Comparison of ENCODE assay signal across 20 mouse cellular contexts in the genomic region with DNA sequence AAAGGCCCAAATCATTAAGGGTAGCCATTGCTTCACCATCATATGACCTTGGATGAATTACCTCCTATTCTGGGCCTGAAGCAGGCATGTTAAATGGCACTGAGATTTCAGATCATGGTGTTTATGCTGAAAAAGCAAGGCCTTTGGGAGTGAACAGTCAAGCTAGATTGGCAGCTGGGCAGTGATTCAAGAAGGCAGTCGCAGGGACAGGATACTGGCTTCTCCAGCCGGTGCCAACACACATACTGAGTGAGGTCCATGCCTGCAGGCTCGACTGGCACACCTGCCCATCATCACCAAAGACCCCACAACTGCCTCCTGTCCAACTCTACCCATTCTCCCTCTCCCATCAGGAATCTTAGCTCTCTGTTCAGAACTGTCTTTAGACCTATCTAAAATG. TPM values are rescaled to one million over a fixed set of nuclear protein-coding genes. Genes with fewer than 3 reads are reported as not detected.
DNase-seq lines count a peak whose midpoint lies in the region; ATAC-seq and TF ChIP-seq lines count a peak whose summit lies in the region.
"Had no signal": no experiment of that assay in that cellular context is flagged by ENCODE, and none has a peak within 500 bp of the region (broad histone marks: within the 10 kb centered on the region; RNA-seq: fewer than 3 reads in every experiment).

No protein-coding gene starts in this region.

- no peak overlapping the region for H3K9ac ChIP-seq in hindbrain, embryonic 16.5 days (ENCODE audit: low read depth, low read length)
- no peak overlapping the region for H3K9ac ChIP-seq in hindbrain, embryonic 12.5 days
- H3K9ac ChIP-seq in midbrain, postnatal 0 days (replicated peaks; ENCODE audit: low read length, poor library complexity, severe bottlenecking), result no peak overlapping the region
- no peak overlapping the region for H3K9ac ChIP-seq in midbrain, embryonic 14.5 days (replicated peaks; ENCODE audit: low read length)
- H3K9ac ChIP-seq: embryonic facial prominence, embryonic 13.5 days; forebrain, embryonic 12.5 days; heart, embryonic 12.5 days; intestine, embryonic 15.5 days had no signal

- no peaks in the 10 kb centered on the region for H3K9me3 ChIP-seq in hindbrain, embryonic 16.5 days (ENCODE audit: control insufficient read depth, low read length)
- no peaks in the 10 kb centered on the region for H3K9me3 ChIP-seq in hindbrain, embryonic 12.5 days (replicated peaks)
- no peaks in the 10 kb centered on the region for H3K9me3 ChIP-seq in midbrain, postnatal 0 days (ENCODE audit: low read length)
- no peaks in the 10 kb centered on the region for H3K9me3 ChIP-seq in midbrain, embryonic 14.5 days (ENCODE audit: control insufficient read depth, low read length)
- H3K9me3 ChIP-seq: embryonic facial prominence, embryonic 13.5 days; forebrain, embryonic 12.5 days; heart, embryonic 12.5 days; intestine, embryonic 15.5 days had no signal

- WGBS in hindbrain, embryonic 16.5 days, result 66% methylated on average over 3 of the region's 3 CpGs
- WGBS in hindbrain, embryonic 12.5 days, result 85% methylated on average over 3 of the region's 3 CpGs
- WGBS in midbrain, postnatal 0 days, result 86% methylated on average over 3 of the region's 3 CpGs
- WGBS in midbrain, embryonic 14.5 days, result 90% methylated on average over 3 of the region's 3 CpGs

- no peak overlapping the region for H3K4me3 ChIP-seq in hindbrain, embryonic 16.5 days (ENCODE audit: low read length)
- no peak overlapping the region for H3K4me3 ChIP-seq in hindbrain, embryonic 12.5 days
- H3K4me3 ChIP-seq in midbrain, postnatal 0 days (ENCODE audit: low read depth, low read length), result no peak overlapping the region
- no peak overlapping the region for H3K4me3 ChIP-seq in midbrain, embryonic 14.5 days (replicated peaks; ENCODE audit: low read depth, low read length)
- no peak overlapping the region for H3K4me3 ChIP-seq in brown adipose tissue, adult 24 weeks (ENCODE audit: insufficient read depth, low read depth, low read length)
- H3K4me3 ChIP-seq: embryonic facial prominence, embryonic 13.5 days; forebrain, embryonic 12.5 days; heart, adult 2 months; heart, embryonic 12.5 days; intestine, embryonic 15.5 days had no signal

- DNase-seq in cerebellum, postnatal 10 days, result peak; percentile 44 to 50
- no peak for DNase-seq in cerebellum, adult 18-20 months
- peak; percentile 22 for DNase-seq in midbrain, postnatal 0 days (ENCODE audit: low spot score)
- DNase-seq in midbrain, embryonic 14.5 days, result no peak
- DNase-seq: adrenal gland, adult 8-10 months; cerebellum, adult 11 months; cerebellum, adult 9-10 months; cerebellum, postnatal 36 days; gastrocnemius, postnatal 10 days; heart, adult 2 months; heart, postnatal 36 days; kidney, adult 18-20 months had no signal

- ATAC-seq in hindbrain, embryonic 16.5 days, result no peak
- ATAC-seq in hindbrain, embryonic 12.5 days (ENCODE audit: low FRiP score), result no peak
- no peak for ATAC-seq in midbrain, postnatal 0 days (ENCODE audit: low FRiP score)
- no peak for ATAC-seq in midbrain, embryonic 14.5 days (ENCODE audit: low FRiP score, low TSS enrichment)
- ATAC-seq: intestine, embryonic 15.5 days had no signal

- peaks cover 20% of the 10 kb centered on the region for H3K4me1 ChIP-seq in hindbrain, embryonic 16.5 days (ENCODE audit: control insufficient read depth, insufficient read depth, low read depth, low read length)
- H3K4me1 ChIP-seq in hindbrain, embryonic 12.5 days, result peaks cover 28% of the 10 kb centered on the region
- H3K4me1 ChIP-seq in midbrain, postnatal 0 days (ENCODE audit: insufficient read depth, low read length), result peaks cover 4% of the 10 kb centered on the region; the same call in 1 of the 2 replicates
- peaks cover 24% of the 10 kb centered on the region for H3K4me1 ChIP-seq in midbrain, embryonic 14.5 days (ENCODE audit: control insufficient read depth, insufficient read depth, low read length)
- peaks cover 10% of the 10 kb centered on the region for H3K4me1 ChIP-seq in brown adipose tissue, adult 24 weeks (ENCODE audit: control insufficient read depth, insufficient read depth, insufficient read length, low read length)

- TF ChIP-seq CTCF in midbrain, postnatal 0 days (IDR thresholded peaks at IDR 0.05), result no peak

- H3K27ac ChIP-seq in hindbrain, embryonic 16.5 days (ENCODE audit: low read depth, low read length), result peak overlapping the region; percentile 6; the same call in 1 of the 2 replicates
- no peak overlapping the region for H3K27ac ChIP-seq in hindbrain, embryonic 12.5 days
- H3K27ac ChIP-seq in midbrain, postnatal 0 days (ENCODE audit: low read depth, low read length), result no peak overlapping the region
- no peak overlapping the region for H3K27ac ChIP-seq in midbrain, embryonic 14.5 days (replicated peaks; ENCODE audit: low read depth, low read length)
- H3K27ac ChIP-seq in brown adipose tissue, adult 24 weeks (replicated peaks; ENCODE audit: low read depth, low read length), result peak overlapping the region; percentile 38
- H3K27ac ChIP-seq: embryonic facial prominence, embryonic 13.5 days; forebrain, embryonic 12.5 days; heart, adult 2 months; intestine, embryonic 15.5 days had no signal

- no peak overlapping the region for H3K4me2 ChIP-seq in hindbrain, embryonic 16.5 days (ENCODE audit: low read length)
- H3K4me2 ChIP-seq in hindbrain, embryonic 12.5 days (replicated peaks), result no peak overlapping the region
- no peak overlapping the region for H3K4me2 ChIP-seq in midbrain, postnatal 0 days (ENCODE audit: low read depth, low read length, poor library complexity, severe bottlenecking)
- no peak overlapping the region for H3K4me2 ChIP-seq in midbrain, embryonic 14.5 days (ENCODE audit: low read length)
- H3K4me2 ChIP-seq: embryonic facial prominence, embryonic 13.5 days; forebrain, embryonic 12.5 days; heart, embryonic 12.5 days; intestine, embryonic 15.5 days had no signal

- H3K36me3 ChIP-seq in hindbrain, embryonic 16.5 days (ENCODE audit: control insufficient read depth, insufficient read depth, low read length), result no peaks in the 10 kb centered on the region
- H3K36me3 ChIP-seq in hindbrain, embryonic 12.5 days, result no peaks in the 10 kb centered on the region
- H3K36me3 ChIP-seq in midbrain, postnatal 0 days (ENCODE audit: insufficient read depth, low read length), result no peaks in the 10 kb centered on the region
- H3K36me3 ChIP-seq in midbrain, embryonic 14.5 days (ENCODE audit: control insufficient read depth, insufficient read depth, low read length), result no peaks in the 10 kb centered on the region
- H3K36me3 ChIP-seq: embryonic facial prominence, embryonic 13.5 days; heart, embryonic 12.5 days; intestine, embryonic 15.5 days had no signal

- H3K27me3 ChIP-seq in hindbrain, embryonic 16.5 days (replicated peaks; ENCODE audit: control insufficient read depth, insufficient read depth, low read length), result no peaks in the 10 kb centered on the region
- H3K27me3 ChIP-seq in hindbrain, embryonic 12.5 days, result no peaks in the 10 kb centered on the region
- no peaks in the 10 kb centered on the region for H3K27me3 ChIP-seq in midbrain, postnatal 0 days (ENCODE audit: insufficient read depth, low read length)
- no peaks in the 10 kb centered on the region for H3K27me3 ChIP-seq in midbrain, embryonic 14.5 days (ENCODE audit: control insufficient read depth, insufficient read depth, low read length)
- H3K27me3 ChIP-seq: CH12.LX; embryonic facial prominence, embryonic 13.5 days; heart, embryonic 12.5 days; intestine, embryonic 15.5 days had no signal

RNA-seq across cellular contexts. Expression of a gene that starts 8.9 kb away (rescaled TPM):
- 43.0 and 48.3 TPM in 2 replicates for polyA plus RNA-seq in hindbrain, embryonic 16.5 days (2015; fragmentation: Nextera tagmentation; extraction: Ambion mirVana)
- polyA plus RNA-seq in hindbrain, embryonic 12.5 days (2016; fragmentation: Nextera tagmentation; extraction: Ambion mirVana), result 42.4 and 44.9 TPM in 2 replicates
- 48.4 and 61.2 TPM in 2 replicates for total RNA-seq in midbrain, postnatal 0 days (2014; rRNA removed)
- polyA plus RNA-seq in midbrain, postnatal 0 days (2015; fragmentation: Nextera tagmentation; extraction: Ambion mirVana), result 34.5 and 34.8 TPM in 2 replicates
- 44.7 and 48.5 TPM in 2 replicates for polyA plus RNA-seq in midbrain, embryonic 14.5 days (2014; fragmentation: Nextera tagmentation; extraction: Ambion mirVana)
- polyA plus RNA-seq in brown adipose tissue, adult 24 weeks (2012; ENCODE audit: insufficient read depth, insufficient read length, missing spikeins), result 24.3 and 26.9 TPM in 2 replicates

Comparison
In these comparisons a context has a peak if more than half of its experiments do, and no peak if none do; other contexts are left out.
1. DNase-seq: peak in cerebellum, postnatal 10 days (2 of 2) and midbrain, postnatal 0 days (single experiment); none in cerebellum, adult 18-20 months (0 of 2) and midbrain, embryonic 14.5 days (single experiment).
2. H3K27ac ChIP-seq: peak in hindbrain, embryonic 16.5 days (single experiment) and brown adipose tissue, adult 24 weeks (single experiment); none in hindbrain, embryonic 12.5 days (single experiment), midbrain, postnatal 0 days (single experiment) and midbrain, embryonic 14.5 days (single experiment).